Mouse (Mus musculus) olfactory bulb, adult 2 months (tissue): ENCODE data around the gene Gdf15.

Experiments used
- CTCF ChIP-seq: fragments of 200-500 bp; IDR thresholded peaks from 2 replicates; pipeline ENCODE4 v1.5.1; 2012; ENCODE audit warnings: low read depth, mild to moderate bottlenecking, low read length, moderate library complexity; ENCODE audit not compliant: insufficient read depth
- POLR2A ChIP-seq: fragments of 200-500 bp; IDR thresholded peaks from 2 replicates; pipeline ENCODE4 v1.6.1; 2012; ENCODE audit warnings: mild to moderate bottlenecking, low read depth, low read length, moderate library complexity; ENCODE audit not compliant: insufficient read depth

- TF ChIP-seq CTCF = no peak
- no peak for TF ChIP-seq POLR2A
Measured at GRCm38 (mm10) chr8:70638752-70639151, 6.5 kb upstream of the Gdf15 start.
